Mouse (Mus musculus) small intestine, adult 2 months (tissue): ENCODE data around the gene Pvr.

Experiments used
- CTCF ChIP-seq: fragments of 200-500 bp; IDR thresholded peaks from 2 replicates; pipeline ENCODE4 v1.5.1; 2012; ENCODE audit warnings: low read depth, mild to moderate bottlenecking, control low read depth, inconsistent platforms, low read length, moderate library complexity, mixed read lengths; ENCODE audit not compliant: insufficient replicate concordance, insufficient read length; ENCODE audit errors: extremely low read depth
- POLR2A ChIP-seq: fragments of 200-500 bp; IDR thresholded peaks from 2 replicates; pipeline ENCODE4 v1.6.1; 2012; ENCODE audit warnings: low read depth, mild to moderate bottlenecking, control low read depth, inconsistent platforms, low read length, moderate library complexity

- TF ChIP-seq CTCF (no peak), POLR2A (no peak)
These were observed 6.4 kb downstream of the Pvr start for GRCm38 (mm10) chr7:19914558-19914957.
